17 mouse cellular contexts compared by ENCODE assay signal in the genomic region with DNA sequence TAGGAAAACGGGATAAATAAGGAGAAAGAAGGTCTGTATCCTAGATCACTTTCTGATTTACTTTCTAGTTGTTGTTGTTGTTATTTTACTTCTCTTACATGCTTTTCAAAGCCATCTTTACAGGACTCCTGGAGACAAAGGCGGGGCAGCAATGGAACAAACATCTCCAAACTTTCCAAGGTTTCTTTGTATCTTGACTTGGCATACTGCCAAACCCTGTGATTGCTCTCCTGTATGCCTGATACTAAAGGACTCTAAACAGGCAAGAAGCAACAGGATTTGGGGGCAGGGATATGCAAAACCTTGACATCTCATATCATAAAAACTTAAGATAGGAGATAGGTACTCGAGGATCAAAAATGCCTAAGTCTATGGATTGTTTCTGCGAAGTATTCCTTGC. TPM values are rescaled to one million over a fixed set of nuclear protein-coding genes. Genes with fewer than 3 reads are reported as not detected.
A peak's percentile ranks its signal among the peaks of the same experiment; 100 is the strongest.
DNase-seq lines count a peak whose midpoint lies in the region; ATAC-seq and TF ChIP-seq lines count a peak whose summit lies in the region.
"Had no signal": no experiment of that assay in that cellular context is flagged by ENCODE, and none has a peak within 500 bp of the region (broad histone marks: within the 10 kb centered on the region; RNA-seq: fewer than 3 reads in every experiment).

No protein-coding gene starts in this region.

- DNase-seq in forebrain, embryonic 10.5 days (ENCODE audit: extremely low spot score, low spot score) = no peak
- DNase-seq in midbrain, embryonic 14.5 days = peak; percentile 64
- no peak for DNase-seq in midbrain, postnatal 0 days (ENCODE audit: low spot score)
- peak; percentile 24 for DNase-seq in lung, postnatal 14 days
- no peak for DNase-seq in MN1 (ENCODE audit: low spot score)
- DNase-seq: cerebellum, adult 9-11 months; gastrocnemius, postnatal 14 days had no signal

- 53% methylated on average over 4 of the region's 4 CpGs for WGBS in forebrain, embryonic 13.5 days
- 88% methylated on average over 4 of the region's 4 CpGs for WGBS in forebrain, embryonic 10.5 days
- WGBS in intestine, embryonic 16.5 days = 60% methylated on average over 4 of the region's 4 CpGs
- 62% methylated on average over 4 of the region's 4 CpGs for WGBS in intestine, embryonic 15.5 days
- WGBS in midbrain, embryonic 14.5 days = 67% methylated on average over 4 of the region's 4 CpGs
- 66% methylated on average over 4 of the region's 4 CpGs for WGBS in midbrain, postnatal 0 days

- no peak for TF ChIP-seq CTCF in midbrain, postnatal 0 days (IDR thresholded peaks at IDR 0.05)

- H3K9me3 ChIP-seq in forebrain, embryonic 13.5 days (replicated peaks) = no peaks in the 10 kb centered on the region
- H3K9me3 ChIP-seq in forebrain, embryonic 10.5 days = no peaks in the 10 kb centered on the region
- H3K9me3 ChIP-seq in intestine, embryonic 16.5 days (ENCODE audit: control insufficient read depth, low read length) = no peaks in the 10 kb centered on the region
- no peaks in the 10 kb centered on the region for H3K9me3 ChIP-seq in intestine, embryonic 15.5 days
- no peaks in the 10 kb centered on the region for H3K9me3 ChIP-seq in midbrain, embryonic 14.5 days (ENCODE audit: control insufficient read depth, low read length)
- H3K9me3 ChIP-seq in midbrain, postnatal 0 days (ENCODE audit: low read length) = no peaks in the 10 kb centered on the region
- H3K9me3 ChIP-seq: heart, embryonic 10.5 days; kidney, embryonic 15.5 days; liver, embryonic 12.5 days; midbrain, embryonic 15.5 days; stomach, embryonic 15.5 days had no signal

- no peak overlapping the region for H3K27ac ChIP-seq in forebrain, embryonic 13.5 days
- H3K27ac ChIP-seq in forebrain, embryonic 10.5 days = no peak overlapping the region
- H3K27ac ChIP-seq in intestine, embryonic 16.5 days (ENCODE audit: low read length) = no peak overlapping the region
- H3K27ac ChIP-seq in intestine, embryonic 15.5 days = no peak overlapping the region
- no peak overlapping the region for H3K27ac ChIP-seq in midbrain, embryonic 14.5 days (replicated peaks; ENCODE audit: low read depth, low read length)
- no peak overlapping the region for H3K27ac ChIP-seq in midbrain, postnatal 0 days (ENCODE audit: low read depth, low read length)
- H3K27ac ChIP-seq: heart, embryonic 10.5 days; kidney, embryonic 15.5 days; liver, embryonic 12.5 days; macrophage; midbrain, embryonic 15.5 days; stomach, embryonic 15.5 days had no signal

- no peak overlapping the region for H3K4me2 ChIP-seq in forebrain, embryonic 13.5 days
- no peak overlapping the region for H3K4me2 ChIP-seq in intestine, embryonic 16.5 days (ENCODE audit: low read depth, low read length)
- H3K4me2 ChIP-seq in intestine, embryonic 15.5 days (replicated peaks) = no peak overlapping the region
- no peak overlapping the region for H3K4me2 ChIP-seq in midbrain, embryonic 14.5 days (ENCODE audit: low read length)
- H3K4me2 ChIP-seq in midbrain, postnatal 0 days (ENCODE audit: low read depth, low read length, poor library complexity, severe bottlenecking) = no peak overlapping the region
- H3K4me2 ChIP-seq: kidney, embryonic 15.5 days; liver, embryonic 12.5 days; midbrain, embryonic 15.5 days; stomach, embryonic 15.5 days had no signal

- ATAC-seq in forebrain, embryonic 13.5 days = 0 out of 2 replicates have a peak, but pooled peaks have one; percentile 23
- 0 out of 2 replicates have a peak, but pooled peaks have one; percentile 24 for ATAC-seq in intestine, embryonic 16.5 days
- no peak for ATAC-seq in intestine, embryonic 15.5 days
- no peak for ATAC-seq in midbrain, embryonic 14.5 days (ENCODE audit: low FRiP score, low TSS enrichment)
- no peak for ATAC-seq in midbrain, postnatal 0 days (ENCODE audit: low FRiP score)
- ATAC-seq: activated CD4-positive, CD25-positive, alpha-beta regulatory T cell, adult 4 months; liver, embryonic 12.5 days; midbrain, embryonic 15.5 days had no signal

- no peak overlapping the region for H3K9ac ChIP-seq in forebrain, embryonic 13.5 days
- H3K9ac ChIP-seq in intestine, embryonic 16.5 days (ENCODE audit: low read depth, low read length) = no peak overlapping the region
- no peak overlapping the region for H3K9ac ChIP-seq in intestine, embryonic 15.5 days
- no peak overlapping the region for H3K9ac ChIP-seq in midbrain, embryonic 14.5 days (replicated peaks; ENCODE audit: low read length)
- H3K9ac ChIP-seq in midbrain, postnatal 0 days (replicated peaks; ENCODE audit: low read length, poor library complexity, severe bottlenecking) = no peak overlapping the region
- H3K9ac ChIP-seq: kidney, embryonic 15.5 days; liver, embryonic 12.5 days; midbrain, embryonic 15.5 days; stomach, embryonic 15.5 days had no signal

- no peaks in the 10 kb centered on the region for H3K27me3 ChIP-seq in forebrain, embryonic 13.5 days
- no peaks in the 10 kb centered on the region for H3K27me3 ChIP-seq in forebrain, embryonic 10.5 days (ENCODE audit: poor library complexity, severe bottlenecking)
- no peaks in the 10 kb centered on the region for H3K27me3 ChIP-seq in intestine, embryonic 16.5 days (replicated peaks; ENCODE audit: control insufficient read depth, insufficient read depth, low read length)
- H3K27me3 ChIP-seq in intestine, embryonic 15.5 days (replicated peaks) = no peaks in the 10 kb centered on the region
- no peaks in the 10 kb centered on the region for H3K27me3 ChIP-seq in midbrain, embryonic 14.5 days (ENCODE audit: control insufficient read depth, insufficient read depth, low read length)
- H3K27me3 ChIP-seq in midbrain, postnatal 0 days (ENCODE audit: insufficient read depth, low read length) = no peaks in the 10 kb centered on the region
- H3K27me3 ChIP-seq: kidney, embryonic 15.5 days; liver, embryonic 12.5 days; midbrain, embryonic 15.5 days; stomach, embryonic 15.5 days had no signal

- H3K4me1 ChIP-seq in forebrain, embryonic 13.5 days = peaks cover 65% of the 10 kb centered on the region
- H3K4me1 ChIP-seq in forebrain, embryonic 10.5 days = peaks cover 81% of the 10 kb centered on the region
- H3K4me1 ChIP-seq in intestine, embryonic 16.5 days (ENCODE audit: control insufficient read depth, insufficient read depth, low read length) = peaks cover 31% of the 10 kb centered on the region
- peaks cover 15% of the 10 kb centered on the region; the same call in 1 of the 2 replicates for H3K4me1 ChIP-seq in intestine, embryonic 15.5 days (replicated peaks)
- H3K4me1 ChIP-seq in midbrain, embryonic 14.5 days (ENCODE audit: control insufficient read depth, insufficient read depth, low read length) = peaks cover 43% of the 10 kb centered on the region
- H3K4me1 ChIP-seq in midbrain, postnatal 0 days (ENCODE audit: insufficient read depth, low read length) = peaks cover 6% of the 10 kb centered on the region

- H3K36me3 ChIP-seq in forebrain, embryonic 13.5 days (ENCODE audit: poor library complexity, severe bottlenecking) = no peaks in the 10 kb centered on the region
- peaks cover 39% of the 10 kb centered on the region for H3K36me3 ChIP-seq in forebrain, embryonic 10.5 days (replicated peaks)
- H3K36me3 ChIP-seq in intestine, embryonic 16.5 days (ENCODE audit: control insufficient read depth, insufficient read depth, low read length) = no peaks in the 10 kb centered on the region
- H3K36me3 ChIP-seq in intestine, embryonic 15.5 days = no peaks in the 10 kb centered on the region
- no peaks in the 10 kb centered on the region for H3K36me3 ChIP-seq in midbrain, embryonic 14.5 days (ENCODE audit: control insufficient read depth, insufficient read depth, low read length)
- H3K36me3 ChIP-seq in midbrain, postnatal 0 days (ENCODE audit: insufficient read depth, low read length) = no peaks in the 10 kb centered on the region
- H3K36me3 ChIP-seq: kidney, embryonic 15.5 days; midbrain, embryonic 15.5 days; stomach, embryonic 15.5 days had no signal

- H3K4me3 ChIP-seq in forebrain, embryonic 13.5 days = no peak overlapping the region
- H3K4me3 ChIP-seq in forebrain, embryonic 10.5 days = no peak overlapping the region
- no peak overlapping the region for H3K4me3 ChIP-seq in intestine, embryonic 16.5 days (ENCODE audit: low read length)
- no peak overlapping the region for H3K4me3 ChIP-seq in intestine, embryonic 15.5 days (replicated peaks)
- H3K4me3 ChIP-seq in midbrain, embryonic 14.5 days (replicated peaks; ENCODE audit: low read depth, low read length) = no peak overlapping the region
- no peak overlapping the region for H3K4me3 ChIP-seq in midbrain, postnatal 0 days (ENCODE audit: low read depth, low read length)
- H3K4me3 ChIP-seq: heart, embryonic 10.5 days; kidney, embryonic 15.5 days; liver, embryonic 12.5 days; midbrain, embryonic 15.5 days; stomach, embryonic 15.5 days had no signal

RNA-seq across cellular contexts. Expression of gene Adgra3, which starts 6.3 kb away (rescaled TPM):
- polyA plus RNA-seq in forebrain, embryonic 13.5 days (2015; fragmentation: Nextera tagmentation; extraction: Ambion mirVana) = 22.3 and 22.6 TPM in 2 replicates
- 34.9 and 38.1 TPM in 2 replicates for polyA plus RNA-seq in forebrain, embryonic 10.5 days (2016; fragmentation: Nextera tagmentation; extraction: Ambion mirVana)
- 4.5 and 6.6 TPM in 2 replicates for polyA plus RNA-seq in intestine, embryonic 16.5 days (2015; fragmentation: Nextera tagmentation; extraction: Ambion mirVana)
- polyA plus RNA-seq in intestine, embryonic 15.5 days (2015; fragmentation: Nextera tagmentation; extraction: Ambion mirVana) = 19.3 and 19.4 TPM in 2 replicates
- 16.4 and 25.2 TPM in 2 replicates for polyA plus RNA-seq in midbrain, embryonic 14.5 days (2014; fragmentation: Nextera tagmentation; extraction: Ambion mirVana)
- total RNA-seq in midbrain, postnatal 0 days (2014; rRNA removed) = 37.5 and 41.4 TPM in 2 replicates
- 7.1 and 8.1 TPM in 2 replicates for polyA plus RNA-seq in midbrain, postnatal 0 days (2015; fragmentation: Nextera tagmentation; extraction: Ambion mirVana)

Comparison
In these comparisons a context has a peak if more than half of its experiments do, and no peak if none do; other contexts are left out.
1. ATAC-seq: peak in forebrain, embryonic 13.5 days (single experiment) and intestine, embryonic 16.5 days (single experiment); none in intestine, embryonic 15.5 days (single experiment), midbrain, embryonic 14.5 days (single experiment) and midbrain, postnatal 0 days (single experiment).
2. DNase-seq: peak in midbrain, embryonic 14.5 days (single experiment) and lung, postnatal 14 days (single experiment); none in forebrain, embryonic 10.5 days (single experiment), midbrain, postnatal 0 days (single experiment) and MN1 (single experiment).